Mouse (Mus musculus): ENCODE results near the gene Phf1.

Phf1 gene

GRCm38 (mm10) chr17:26983382-26983781, 50.5 kb downstream of the Phf1 start:
- no peak for DNase-seq

DNA sequence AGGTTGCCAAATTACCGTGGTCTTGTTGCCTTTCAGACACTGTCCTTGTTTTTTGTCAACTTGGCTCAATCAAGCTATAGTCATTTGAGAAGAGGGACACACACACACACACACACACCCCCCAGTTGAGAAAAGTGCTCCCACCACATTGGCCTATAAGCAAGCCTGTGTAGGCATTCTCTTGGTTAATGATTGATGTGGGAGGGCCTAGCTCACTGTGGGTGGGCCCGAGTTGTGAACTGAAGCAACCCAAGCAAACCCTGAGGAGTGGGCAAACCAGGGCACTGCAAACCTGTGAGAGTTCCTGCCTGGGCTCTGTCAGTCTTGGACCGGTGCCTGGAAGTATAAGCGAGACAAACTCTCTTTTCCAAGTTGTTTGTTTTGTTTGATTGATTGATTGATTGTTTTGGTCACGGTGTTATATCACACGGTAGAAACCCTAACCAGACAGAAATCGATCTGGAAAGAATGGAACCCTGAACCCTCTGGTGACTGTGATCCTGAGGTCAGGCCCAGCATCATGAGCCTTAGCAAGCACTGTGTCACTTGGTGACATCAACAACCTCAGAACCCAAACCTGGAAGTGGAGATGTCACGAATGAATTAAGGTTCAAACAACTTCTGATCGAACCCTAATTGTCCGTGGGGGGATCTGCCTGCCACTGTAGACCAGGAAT, 52.8 kb downstream of the Phf1 start:
- no peak for DNase-seq

All from cerebellum, adult 11-12 months (tissue).